Mouse (Mus musculus): ENCODE results near the gene Gm20388.

The Gm20388 gene

GRCm38 (mm10) chr8:122089186-122089700, 2178.6 kb downstream of the Gm20388 start:
- no peak for DNase-seq (ENCODE audit: low read depth, low spot score)

- no peak for DNase-seq (ENCODE audit: low read depth, low spot score)
Measured at GRCm38 (mm10) chr8:122092476-122092875, 2181.8 kb downstream of the Gm20388 start.

GRCm38 (mm10) chr8:122098766-122099165, 2188.1 kb downstream of the Gm20388 start:
- DNase-seq (ENCODE audit: low read depth, low spot score) = no peak

GRCm38 (mm10) chr8:122099711-122100220, 2189.1 kb downstream of the Gm20388 start:
- no peak for DNase-seq (ENCODE audit: low read depth, low spot score)

- DNase-seq (ENCODE audit: low read depth, low spot score) = no peak
Measured at GRCm38 (mm10) chr8:122101816-122102215, 2191.2 kb downstream of the Gm20388 start.

- no peak for DNase-seq (ENCODE audit: low read depth, low spot score)
Measured at GRCm38 (mm10) chr8:122102286-122102685, 2191.6 kb downstream of the Gm20388 start.

GRCm38 (mm10) chr8:122103241-122103640, 2192.6 kb downstream of the Gm20388 start:
- no peak for DNase-seq (ENCODE audit: low read depth, low spot score)

GRCm38 (mm10) chr8:122104658-122105057, 2194.0 kb downstream of the Gm20388 start:
- DNase-seq (ENCODE audit: low read depth, low spot score) = peak; percentile 63

GRCm38 (mm10) chr8:122106270-122106669, 2195.6 kb downstream of the Gm20388 start:
- no peak for DNase-seq (ENCODE audit: low read depth, low spot score)

GRCm38 (mm10) chr8:122110240-122110866, 2199.7 kb downstream of the Gm20388 start:
- DNase-seq (ENCODE audit: low read depth, low spot score) = peak; percentile 73

GRCm38 (mm10) chr8:122110867-122111253, 2200.2 kb downstream of the Gm20388 start:
- DNase-seq (ENCODE audit: low read depth, low spot score) = peak; percentile 50

GRCm38 (mm10) chr8:122111745-122112144, 2201.1 kb downstream of the Gm20388 start:
- DNase-seq (ENCODE audit: low read depth, low spot score) = no peak

GRCm38 (mm10) chr8:122112264-122112965, 2201.8 kb downstream of the Gm20388 start:
- no peak for DNase-seq (ENCODE audit: low read depth, low spot score)

GRCm38 (mm10) chr8:122114890-122115289, 2204.2 kb downstream of the Gm20388 start:
- no peak for DNase-seq (ENCODE audit: low read depth, low spot score)

- DNase-seq (ENCODE audit: low read depth, low spot score) = peak; percentile 57
Measured at GRCm38 (mm10) chr8:122116716-122117357, 2206.2 kb downstream of the Gm20388 start.

GRCm38 (mm10) chr8:122118097-122118496, 2207.5 kb downstream of the Gm20388 start:
- peak; percentile 38 for DNase-seq (ENCODE audit: low read depth, low spot score)

- no peak for DNase-seq (ENCODE audit: low read depth, low spot score)
Measured at GRCm38 (mm10) chr8:122118536-122118935, 2207.9 kb downstream of the Gm20388 start.

- DNase-seq (ENCODE audit: low read depth, low spot score) = peak; percentile 77
Measured at GRCm38 (mm10) chr8:122124326-122124725, 2213.7 kb downstream of the Gm20388 start.

- DNase-seq (ENCODE audit: low read depth, low spot score) = no peak
Measured at GRCm38 (mm10) chr8:122126659-122127058, 2216.0 kb downstream of the Gm20388 start.

GRCm38 (mm10) chr8:122134121-122134529, 2223.5 kb downstream of the Gm20388 start:
- DNase-seq (ENCODE audit: low read depth, low spot score) = no peak

- no peak for DNase-seq (ENCODE audit: low read depth, low spot score)
Measured at GRCm38 (mm10) chr8:122135494-122135893, 2224.9 kb downstream of the Gm20388 start.

GRCm38 (mm10) chr8:122139784-122140183, 2229.1 kb downstream of the Gm20388 start:
- DNase-seq (ENCODE audit: low read depth, low spot score) = peak; percentile 36

All from ES-CJ7 (cell line).